Mouse (Mus musculus): ENCODE data around the gene Plpp1. TPM values are rescaled to one million over a fixed set of nuclear protein-coding genes. Genes with fewer than 3 reads are reported as not detected.

Plpp1 gene
- polyA plus RNA-seq, 1 experiment from 2014 or later = 53.3 TPM

DNA sequence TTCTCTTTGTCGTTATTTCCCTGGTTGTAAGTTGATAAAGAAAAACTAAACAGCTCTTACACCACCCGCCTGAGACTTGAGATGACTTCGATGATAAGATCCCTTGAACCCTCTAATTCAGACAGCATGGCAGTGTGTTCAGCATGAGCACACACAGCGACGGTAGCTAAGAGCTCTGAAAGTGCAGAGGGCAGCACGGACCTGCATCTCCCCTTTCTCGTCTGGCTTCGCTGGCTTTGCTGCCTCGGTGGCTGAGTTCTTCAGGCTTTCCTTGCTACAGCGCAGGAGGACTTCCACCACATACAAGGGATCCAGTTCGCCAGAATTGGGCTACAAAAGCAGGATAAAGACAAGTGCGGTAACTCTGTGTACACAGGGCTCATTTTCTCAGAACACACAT is 86.6 kb downstream of the Plpp1 start:
- no peak for ATAC-seq (ENCODE audit: low FRiP score)
- H3K9me3 ChIP-seq = no peaks in the 10 kb centered on the region
- WGBS = 95% methylated on average over 12 of the region's 12 CpGs
- no peaks in the 10 kb centered on the region for H3K27me3 ChIP-seq
- no peak overlapping the region for H3K9ac ChIP-seq
- H3K4me1 ChIP-seq (replicated peaks) = no peaks in the 10 kb centered on the region
- H3K4me2 ChIP-seq = no peak overlapping the region
- H3K27ac ChIP-seq = no peak overlapping the region
- H3K36me3 ChIP-seq = peaks cover 80% of the 10 kb centered on the region
- no peak overlapping the region for H3K4me3 ChIP-seq

DNA sequence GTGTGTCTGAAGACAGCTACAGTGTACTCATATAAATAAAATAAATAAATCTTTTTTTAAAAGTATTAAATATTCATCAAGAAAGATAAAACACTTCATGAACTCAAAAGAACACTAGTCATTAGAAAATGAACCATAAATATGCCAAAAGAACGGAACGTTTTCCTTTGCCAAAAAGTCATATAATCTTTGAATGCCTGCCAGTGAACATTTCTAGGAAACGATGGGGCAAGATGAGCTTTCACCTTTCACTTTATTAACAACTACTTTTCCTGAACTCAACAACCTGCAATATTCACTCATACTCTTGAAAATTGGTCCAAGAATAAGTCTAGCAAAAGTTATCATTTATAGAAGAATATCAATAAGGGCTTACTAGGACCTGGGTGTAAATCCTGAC is 101.6 kb downstream of the Plpp1 start:
- no peak overlapping the region for H3K4me3 ChIP-seq
- no peak overlapping the region for H3K27ac ChIP-seq
- no peaks in the 10 kb centered on the region for H3K27me3 ChIP-seq
- H3K36me3 ChIP-seq = peaks cover 70% of the 10 kb centered on the region
- no peaks in the 10 kb centered on the region for H3K9me3 ChIP-seq
- H3K9ac ChIP-seq = no peak overlapping the region
- no peak for ATAC-seq (ENCODE audit: low FRiP score)
- 95% methylated on average over 3 of the region's 3 CpGs for WGBS
- H3K4me2 ChIP-seq = no peak overlapping the region
- no peaks in the 10 kb centered on the region for H3K4me1 ChIP-seq (replicated peaks)

DNA sequence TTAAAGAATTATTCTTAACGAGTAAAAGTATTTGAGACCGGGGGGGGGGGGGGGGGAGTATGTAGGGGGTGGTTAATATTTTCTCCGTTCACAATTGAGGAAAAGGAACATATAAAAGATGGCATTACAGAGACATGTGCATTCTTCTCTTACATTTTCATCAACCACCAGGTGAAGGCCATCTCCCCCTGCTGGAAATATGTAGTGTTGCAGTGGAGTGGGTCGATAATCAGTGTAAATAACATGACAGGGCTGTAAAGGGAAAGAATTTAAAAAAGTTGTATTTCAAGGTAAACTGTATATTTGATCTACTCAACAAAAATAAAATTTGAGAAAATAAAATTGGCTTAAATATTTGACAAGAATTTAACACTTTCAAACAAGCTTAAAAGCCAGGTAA is 109.1 kb downstream of the Plpp1 start:
- Histone ChIP-seq H3K9me3 (no peaks in the 10 kb centered on the region), H3K4me1 (replicated peaks) (no peaks in the 10 kb centered on the region), H3K36me3 (peaks cover 54% of the 10 kb centered on the region), H3K27ac (no peak overlapping the region), H3K27me3 (no peaks in the 10 kb centered on the region), H3K4me2 (no peak overlapping the region), H3K4me3 (no peak overlapping the region), H3K9ac (no peak overlapping the region)
- ATAC-seq (ENCODE audit: low FRiP score) = no peak
- 86% methylated on average over 4 of the region's 4 CpGs for whole genome bisulfite sequencing

DNA sequence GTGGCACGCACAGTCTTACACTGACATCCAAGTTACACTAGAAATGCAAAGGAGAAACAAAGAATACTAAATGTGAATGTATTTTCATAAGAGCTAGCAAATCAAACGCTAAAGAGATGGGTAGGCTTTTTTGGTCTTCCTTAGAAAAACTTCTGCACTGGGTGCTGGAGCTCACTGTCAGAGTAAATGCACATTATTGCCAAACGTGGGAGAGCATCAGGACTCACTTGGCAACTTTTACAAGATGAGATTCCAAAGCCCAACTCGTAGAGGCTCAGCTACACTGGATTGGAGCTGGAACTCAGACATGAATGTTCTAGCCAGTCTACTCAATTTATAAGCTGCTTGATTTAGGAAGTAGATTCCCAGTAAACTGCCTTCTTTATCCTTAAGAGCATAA is 109.8 kb downstream of the Plpp1 start:
- H3K4me1 ChIP-seq (replicated peaks) = no peaks in the 10 kb centered on the region
- no peak overlapping the region for H3K4me2 ChIP-seq
- no peak for ATAC-seq (ENCODE audit: low FRiP score)
- no peaks in the 10 kb centered on the region for H3K9me3 ChIP-seq
- WGBS = 91% methylated on average over 4 of the region's 4 CpGs
- H3K27ac ChIP-seq = no peak overlapping the region
- H3K9ac ChIP-seq = no peak overlapping the region
- no peak overlapping the region for H3K4me3 ChIP-seq
- H3K36me3 ChIP-seq = peaks cover 49% of the 10 kb centered on the region
- H3K27me3 ChIP-seq = no peaks in the 10 kb centered on the region

Other genes with a start within 250 kb of the Plpp1 start
- 0.22 and 0.55 TPM in 2 replicates for gene Il31ra, start 206.4 kb upstream of the Plpp1 start, polyA plus RNA-seq (2015; fragmentation: Nextera tagmentation; extraction: Ambion mirVana)
- gene Ddx4, start 148.3 kb upstream of the Plpp1 start, polyA plus RNA-seq (2015; fragmentation: Nextera tagmentation; extraction: Ambion mirVana) = 0.78 and 1.5 TPM in 2 replicates
- 26.6 TPM in 2 replicates for gene Slc38a9, start 140.0 kb upstream of the Plpp1 start, polyA plus RNA-seq (2015; fragmentation: Nextera tagmentation; extraction: Ambion mirVana)
- gene Mtrex, start 126.6 kb downstream of the Plpp1 start, polyA plus RNA-seq (2015; fragmentation: Nextera tagmentation; extraction: Ambion mirVana) = 65.7 and 66.8 TPM in 2 replicates
- gene Dhx29, start 126.7 kb downstream of the Plpp1 start, polyA plus RNA-seq (2015; fragmentation: Nextera tagmentation; extraction: Ambion mirVana) = 38.6 and 39.9 TPM in 2 replicates
- gene Ccno, start 187.0 kb downstream of the Plpp1 start, polyA plus RNA-seq (2015; fragmentation: Nextera tagmentation; extraction: Ambion mirVana) = 0.91 and 3.0 TPM in 2 replicates
- 0.60 and 1.6 TPM in 2 replicates for gene Mcidas, start 193.1 kb downstream of the Plpp1 start, polyA plus RNA-seq (2015; fragmentation: Nextera tagmentation; extraction: Ambion mirVana)
- gene Cdc20b, start 234.3 kb downstream of the Plpp1 start, polyA plus RNA-seq (2015; fragmentation: Nextera tagmentation; extraction: Ambion mirVana) = 0.35 and 0.86 TPM in 2 replicates
- gene Gpx8, start 245.6 kb downstream of the Plpp1 start, polyA plus RNA-seq (2015; fragmentation: Nextera tagmentation; extraction: Ambion mirVana) = 78.5 and 78.6 TPM in 2 replicates